Mouse (Mus musculus): ENCODE results near the gene Vars. TPM values are rescaled to one million over a fixed set of nuclear protein-coding genes. Genes with fewer than 3 reads are reported as not detected.

Gene Vars
- total RNA-seq, 1 experiment from 2014 or later, result 243 TPM

DNA sequence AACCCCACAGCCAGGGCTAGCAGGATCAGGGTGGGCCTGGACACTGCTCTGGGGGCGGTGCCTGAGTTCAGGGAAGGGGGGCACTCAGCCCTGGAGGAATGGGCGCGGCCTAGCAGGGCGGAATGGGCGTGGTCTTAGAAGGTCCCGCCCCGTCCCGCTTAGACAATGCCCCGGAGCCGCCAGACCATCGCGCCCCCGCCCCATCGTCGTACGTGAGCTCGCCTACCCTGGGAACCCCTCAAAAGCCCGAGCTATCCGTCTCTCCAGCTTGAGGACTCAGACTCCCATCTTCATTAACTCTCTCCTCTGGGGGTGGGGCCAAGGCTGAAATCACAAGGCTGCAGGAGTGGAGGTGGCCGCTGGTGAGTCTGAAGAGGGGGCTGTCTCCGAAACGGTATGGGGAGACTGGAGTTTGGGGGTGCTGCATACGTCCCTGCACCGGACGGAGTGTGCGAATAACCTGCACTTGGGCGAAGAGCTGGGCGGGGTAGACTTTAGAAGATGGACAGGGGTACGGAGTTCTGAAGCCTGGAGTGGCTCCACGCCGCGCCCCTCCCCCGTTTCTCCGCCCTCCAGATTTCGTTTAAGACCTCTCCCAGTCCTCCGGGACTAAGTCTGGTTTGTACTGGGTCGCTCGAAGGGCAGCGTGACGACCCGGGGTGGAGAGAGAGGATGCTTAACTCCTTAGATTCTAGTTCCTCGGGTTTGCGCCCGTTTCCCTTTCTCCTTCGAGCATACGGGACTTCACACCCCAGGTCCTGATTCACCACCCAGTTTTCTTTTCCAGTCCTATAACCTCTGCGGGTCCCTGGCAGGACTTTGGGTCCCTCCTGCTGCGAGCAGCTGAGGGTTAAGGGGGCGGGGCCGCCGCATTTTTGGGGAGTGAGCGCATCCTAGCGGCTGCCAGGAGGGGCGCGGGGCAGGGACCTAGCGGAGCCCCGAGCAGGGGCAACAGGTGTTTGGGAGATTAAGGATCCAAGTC is 58.4 kb downstream of the Vars start, which contains the start of gene Ddah2:
Gene Ddah2 (plus strand): TSS at position 125 of the 982 bp plus-strand sequence.
- ATAC-seq (ENCODE audit: extremely low read depth, insufficient number of reproducible peaks, low FRiP score, poor library complexity, severe bottlenecking), result peak; percentile 80

DNA sequence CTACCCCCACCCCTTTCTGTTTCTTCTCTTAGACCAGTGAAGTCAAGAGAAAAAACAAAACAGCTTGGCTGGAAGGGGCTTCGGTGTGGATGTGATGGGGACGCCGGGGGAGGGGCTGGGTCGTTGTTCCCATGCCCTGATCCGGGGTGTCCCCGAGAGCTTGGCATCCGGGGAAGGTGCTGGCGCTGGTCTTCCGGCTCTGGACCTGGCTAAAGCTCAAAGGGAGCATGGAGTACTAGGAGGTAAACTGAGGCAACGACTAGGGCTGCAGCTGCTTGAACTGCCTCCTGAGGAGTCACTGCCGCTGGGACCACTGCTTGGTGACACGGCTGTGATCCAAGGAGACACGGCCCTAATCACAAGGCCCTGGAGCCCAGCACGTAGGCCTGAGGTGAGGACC is 59.3 kb downstream of the Vars start:
- ATAC-seq (ENCODE audit: extremely low read depth, insufficient number of reproducible peaks, low FRiP score, poor library complexity, severe bottlenecking), result no peak

- no peak for ATAC-seq (ENCODE audit: extremely low read depth, insufficient number of reproducible peaks, low FRiP score, poor library complexity, severe bottlenecking)
Observed at GRCm38 (mm10) chr17:35060737-35061297, 60.0 kb downstream of the Vars start.

DNA sequence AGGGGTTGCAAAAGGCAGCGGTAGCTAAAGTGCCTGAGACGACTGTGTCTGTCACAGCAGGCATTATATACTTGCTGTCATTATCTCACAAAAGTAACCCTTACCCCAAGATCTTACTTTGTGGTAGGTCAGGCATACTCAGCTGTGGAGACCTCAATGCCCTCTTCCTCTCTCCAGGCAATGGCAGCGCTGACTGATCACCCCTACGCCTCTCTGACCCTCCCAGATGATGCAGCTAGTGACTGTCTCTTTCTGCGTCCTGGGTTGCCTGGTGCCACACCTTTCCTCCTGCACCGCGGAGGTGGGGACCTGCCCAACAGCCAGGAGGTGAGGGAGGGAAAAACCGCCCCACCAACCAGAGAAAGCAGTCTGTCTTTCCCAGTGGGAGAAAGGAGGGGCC is 60.5 kb downstream of the Vars start:
- no peak for ATAC-seq (ENCODE audit: extremely low read depth, insufficient number of reproducible peaks, low FRiP score, poor library complexity, severe bottlenecking)

DNA sequence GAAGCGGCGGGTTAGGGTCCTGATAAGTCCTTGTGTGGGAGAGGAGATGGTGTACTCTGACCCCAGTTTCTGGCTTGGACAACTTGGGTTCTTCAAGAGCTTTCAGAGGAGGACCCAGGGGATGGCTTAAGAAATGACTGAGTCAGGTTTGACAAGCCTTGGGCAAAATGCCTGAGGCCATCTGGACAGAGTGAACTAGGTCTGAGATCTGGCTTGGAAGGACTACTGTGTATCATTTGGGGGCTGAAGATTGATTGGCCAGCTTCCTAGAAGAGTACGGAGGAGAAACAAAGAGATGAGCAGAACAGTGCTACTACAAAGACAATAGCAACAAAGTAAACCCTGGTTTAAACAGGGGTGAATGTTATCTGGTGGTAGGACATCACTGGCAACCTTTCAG is 62.7 kb downstream of the Vars start:
- no peak for ATAC-seq (ENCODE audit: extremely low read depth, insufficient number of reproducible peaks, low FRiP score, poor library complexity, severe bottlenecking)

- ATAC-seq (ENCODE audit: extremely low read depth, insufficient number of reproducible peaks, low FRiP score, poor library complexity, severe bottlenecking), result no peak
Observed at GRCm38 (mm10) chr17:35064378-35064877, 63.6 kb downstream of the Vars start.

DNA sequence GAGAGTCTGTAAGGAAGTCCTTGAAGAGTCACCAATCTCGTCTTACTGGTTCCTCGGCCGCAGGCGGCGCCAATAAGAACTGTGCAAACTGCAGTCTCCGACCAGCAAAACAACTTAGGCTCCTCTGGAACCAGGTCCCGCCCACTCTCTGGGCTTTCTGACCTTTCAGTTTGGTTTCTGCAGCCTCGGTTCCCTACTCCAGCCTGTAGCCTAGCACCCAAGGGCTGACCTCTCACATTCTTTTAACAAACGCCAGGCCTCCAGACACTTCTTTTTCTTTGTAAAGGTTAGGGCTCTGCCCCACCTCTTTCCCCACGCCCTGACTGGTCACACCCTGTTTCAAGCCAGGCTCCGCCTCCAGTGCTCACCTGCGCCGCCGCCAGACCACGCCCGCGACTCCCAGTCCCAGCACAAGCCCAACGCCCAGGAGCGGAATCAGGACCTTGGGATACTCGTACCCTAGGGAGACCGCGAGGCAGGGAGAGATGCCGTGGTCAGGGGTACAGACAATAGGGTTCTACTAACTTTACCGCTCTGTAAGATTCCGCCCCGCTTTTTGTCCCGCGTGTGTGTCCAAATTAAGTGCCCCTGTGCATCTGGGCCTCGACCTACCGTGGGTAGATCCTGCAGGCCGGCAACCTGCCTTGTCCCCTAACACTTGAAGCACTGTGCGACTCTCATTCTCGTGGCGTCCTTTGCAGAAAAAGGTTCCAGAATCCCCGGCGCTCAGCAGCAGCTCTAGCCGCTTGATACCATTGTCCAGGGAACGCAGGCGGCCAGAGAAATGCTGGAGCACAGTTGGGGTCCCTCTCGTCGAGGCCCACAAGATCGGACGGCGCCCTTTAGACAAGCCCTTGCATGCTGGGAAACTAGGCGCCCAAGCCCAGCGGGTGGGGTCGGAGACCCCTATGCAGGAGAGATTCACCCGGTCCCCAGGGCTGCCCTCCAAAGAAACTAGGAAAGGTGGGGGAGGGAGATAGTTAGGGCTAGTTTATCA is 64.5 kb downstream of the Vars start, which contains the start of gene Ly6g6c:
Gene Ly6g6c (plus strand): TSS at position 438 of the 997 bp plus-strand sequence.
- ATAC-seq (ENCODE audit: extremely low read depth, insufficient number of reproducible peaks, low FRiP score, poor library complexity, severe bottlenecking), result no peak

Other genes with a start within 250 kb of the Vars start
- gene Cyp21a1, start 196.4 kb upstream of the Vars start, total RNA-seq (2017), result not detected in 2 replicates
- gene Stk19, start 164.0 kb upstream of the Vars start, total RNA-seq (2017), result 23.5 and 39.9 TPM in 2 replicates
- 36.1 and 45.8 TPM in 2 replicates for gene Dxo, start 164.0 kb upstream of the Vars start, total RNA-seq (2017)
- 79.7 and 92.2 TPM in 2 replicates for gene Skiv2l, start 150.8 kb upstream of the Vars start, total RNA-seq (2017)
- gene Nelfe, start 150.6 kb upstream of the Vars start, total RNA-seq (2017), result 22.6 and 36.0 TPM in 2 replicates
- gene Cfb, start 138.5 kb upstream of the Vars start, total RNA-seq (2017), result 0.58 and 0.98 TPM in 2 replicates
- 2.8 and 3.8 TPM in 2 replicates for gene Zbtb12, start 121.5 kb upstream of the Vars start, total RNA-seq (2017)
- not detected in 2 replicates for gene Gm20547, start 118.9 kb upstream of the Vars start, total RNA-seq (2017)
- not detected in 2 replicates for gene C2, start 102.7 kb upstream of the Vars start, total RNA-seq (2017)
- gene Ehmt2, start 102.5 kb upstream of the Vars start, total RNA-seq (2017), result 87.4 and 99.7 TPM in 2 replicates
- gene Slc44a4, start 86.5 kb upstream of the Vars start, total RNA-seq (2017), result 0.98 and 1.4 TPM in 2 replicates
- gene Neu1, start 69.7 kb upstream of the Vars start, total RNA-seq (2017), result 66.7 and 66.9 TPM in 2 replicates
- 5.9 and 8.0 TPM in 2 replicates for gene Hspa1b, start 41.7 kb upstream of the Vars start, total RNA-seq (2017)
- not detected in 2 replicates for gene Gm20481, start 31.1 kb upstream of the Vars start, total RNA-seq (2017)
- gene Hspa1a, start 28.8 kb upstream of the Vars start, total RNA-seq (2017), result 5.6 and 6.4 TPM in 2 replicates
- gene Hspa1l, start 28.3 kb upstream of the Vars start, total RNA-seq (2017), result not detected in 2 replicates
- gene Lsm2, start 19.1 kb upstream of the Vars start, total RNA-seq (2017), result 10.1 and 11.4 TPM in 2 replicates
- 0.61 and 1.2 TPM in 2 replicates for gene Vwa7, start 15.6 kb downstream of the Vars start, total RNA-seq (2017)
- 2.0 and 2.6 TPM in 2 replicates for gene Sapcd1, start 27.0 kb downstream of the Vars start, total RNA-seq (2017)
- gene Msh5, start 45.8 kb downstream of the Vars start, total RNA-seq (2017), result 4.7 and 7.0 TPM in 2 replicates
- gene Clic1, start 49.0 kb downstream of the Vars start, total RNA-seq (2017), result 394 and 439 TPM in 2 replicates
- gene Ddah2, start 58.0 kb downstream of the Vars start, total RNA-seq (2017), result 4.5 and 8.1 TPM in 2 replicates
- 0.49 TPM in 1 of 2 replicates, not detected in the other for gene Ly6g6c, start 64.4 kb downstream of the Vars start, total RNA-seq (2017)
- gene Mpig6b, start 65.2 kb downstream of the Vars start, total RNA-seq (2017), result 1.5 and 2.1 TPM in 2 replicates
- not detected in 2 replicates for gene Ly6g6e, start 75.9 kb downstream of the Vars start, total RNA-seq (2017)
- not detected in 2 replicates for gene Ly6g6d, start 77.1 kb downstream of the Vars start, total RNA-seq (2017)
- gene Ly6g6f, start 84.6 kb downstream of the Vars start, total RNA-seq (2017), result 0.49 TPM in 1 of 2 replicates, not detected in the other
- gene Abhd16a, start 88.3 kb downstream of the Vars start, total RNA-seq (2017), result 33.2 and 43.8 TPM in 2 replicates
- gene Ly6g5c, start 107.3 kb downstream of the Vars start, total RNA-seq (2017), result not detected in 2 replicates
- gene Ly6g5b, start 114.4 kb downstream of the Vars start, total RNA-seq (2017), result 0.58 and 1.5 TPM in 2 replicates
- 73.7 and 74.5 TPM in 2 replicates for gene Gpank1, start 120.5 kb downstream of the Vars start, total RNA-seq (2017)
- gene Csnk2b, start 121.1 kb downstream of the Vars start, total RNA-seq (2017), result 214 and 240 TPM in 2 replicates
- 36.5 and 48.5 TPM in 2 replicates for gene D17H6S53E, start 125.4 kb downstream of the Vars start, total RNA-seq (2017)
- 0.58 TPM in 1 of 2 replicates, not detected in the other for gene Apom, start 131.1 kb downstream of the Vars start, total RNA-seq (2017)
- 159 and 160 TPM in 2 replicates for gene Bag6, start 134.2 kb downstream of the Vars start, total RNA-seq (2017)
- 73.3 and 76.1 TPM in 2 replicates for gene Prrc2a, start 163.9 kb downstream of the Vars start, total RNA-seq (2017)
- gene Aif1, start 175.1 kb downstream of the Vars start, total RNA-seq (2017), result 5.3 and 8.0 TPM in 2 replicates
- 534 and 685 TPM in 2 replicates for gene Lst1, start 187.5 kb downstream of the Vars start, total RNA-seq (2017)
- 212 and 285 TPM in 2 replicates for gene Ltb, start 193.5 kb downstream of the Vars start, total RNA-seq (2017)
- 16.4 and 18.2 TPM in 2 replicates for gene Tnf, start 201.0 kb downstream of the Vars start, total RNA-seq (2017)
- 6.6 and 9.9 TPM in 2 replicates for gene Lta, start 204.4 kb downstream of the Vars start, total RNA-seq (2017)
- gene Gm16181, start 219.8 kb downstream of the Vars start, total RNA-seq (2017), result 2.1 TPM in 1 of 2 replicates, not detected in the other
- 5.0 and 6.5 TPM in 2 replicates for gene Atp6v1g2, start 232.7 kb downstream of the Vars start, total RNA-seq (2017)
- 10.8 and 11.3 TPM in 2 replicates for gene Nfkbil1, start 234.8 kb downstream of the Vars start, total RNA-seq (2017)
- 156 and 158 TPM in 2 replicates for gene Ddx39b, start 240.8 kb downstream of the Vars start, total RNA-seq (2017)